Mouse (Mus musculus): Measurements from ENCODE around the gene Txndc8.

Gene Txndc8

DNA sequence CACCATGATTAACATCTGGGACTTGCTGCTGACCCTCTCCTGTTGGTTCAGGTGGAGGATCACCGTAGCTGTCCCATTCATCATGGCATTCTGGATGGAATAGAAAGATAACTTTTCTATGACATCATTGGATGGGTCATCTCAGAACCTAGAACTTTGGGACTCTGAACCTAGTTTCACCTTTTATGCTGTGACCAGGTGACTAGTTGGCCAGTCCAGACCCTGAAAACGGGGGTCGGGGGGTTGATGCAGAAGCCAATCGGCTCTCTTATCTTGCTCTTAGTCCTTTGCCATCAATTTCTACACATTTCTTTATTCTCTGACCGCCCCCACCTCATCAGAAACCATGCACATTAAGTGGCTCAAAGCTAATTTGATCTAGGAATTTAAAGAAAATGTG lies at the start of gene Txndc8:
Gene Txndc8 (minus strand): TSS at position 101 of the 400 bp plus-strand sequence.
- no peak for DNase-seq (ENCODE audit: low spot score)

DNA sequence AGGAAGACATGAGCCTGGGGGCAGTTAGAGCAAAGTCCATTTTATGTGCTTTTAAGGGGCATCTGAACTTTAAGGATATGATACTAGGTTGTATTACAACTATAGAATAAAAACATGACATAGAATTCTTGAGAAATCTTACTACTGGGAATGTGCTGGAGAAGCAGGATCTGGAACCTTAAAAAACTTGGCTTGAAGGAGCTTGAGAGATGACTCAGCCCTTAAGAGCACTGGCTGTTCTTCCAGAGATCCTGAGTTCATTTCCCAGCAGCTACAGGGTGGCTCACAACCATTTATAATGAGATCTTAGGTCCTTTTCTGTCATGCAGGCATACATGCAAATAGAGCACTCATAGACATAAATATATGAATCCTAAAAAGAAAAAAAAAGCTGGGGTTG lies 46.7 kb upstream of the Txndc8 start:
- DNase-seq (ENCODE audit: low spot score): no peak

DNA sequence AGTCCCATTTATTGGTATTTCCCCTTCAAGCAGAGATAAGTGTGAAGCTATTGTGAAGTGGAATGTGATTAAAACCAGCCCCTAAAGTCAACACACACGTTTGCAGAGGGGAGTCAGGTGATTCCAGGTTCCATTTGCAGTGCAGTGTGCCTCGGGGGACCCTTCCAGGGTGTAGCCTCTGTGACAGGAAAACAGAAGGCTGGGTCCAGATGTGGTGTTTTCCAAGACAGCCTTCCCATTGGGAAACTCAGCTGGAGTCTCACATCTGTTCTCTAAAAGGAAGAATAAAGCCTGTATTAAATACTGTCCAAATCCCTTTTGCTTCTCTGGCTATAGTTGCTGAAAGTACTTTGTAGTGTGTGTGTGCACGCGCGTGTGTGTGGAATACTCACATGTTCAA lies 45.5 kb upstream of the Txndc8 start:
- DNase-seq (ENCODE audit: low spot score): no peak

DNA sequence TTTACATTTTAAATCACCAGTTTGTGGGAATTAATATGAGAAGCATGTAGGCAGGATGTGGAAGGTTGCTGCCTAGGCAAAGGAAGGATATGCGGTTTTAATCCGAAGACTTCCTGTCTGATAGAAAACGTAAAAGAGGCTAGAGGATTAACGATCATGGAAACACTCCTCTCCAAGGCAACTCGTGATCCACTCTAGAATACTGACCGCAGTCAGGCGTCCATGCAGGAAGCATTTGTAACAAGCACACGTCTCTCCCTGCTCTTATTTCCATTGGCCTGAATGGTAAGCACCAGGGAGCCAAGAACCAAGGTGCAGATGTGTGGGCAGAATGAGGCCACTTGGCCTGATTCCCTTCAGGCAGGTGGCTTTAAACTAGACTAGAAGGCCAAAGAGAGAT lies 41.8 kb upstream of the Txndc8 start:
- no peak for DNase-seq (ENCODE audit: low spot score)

DNA sequence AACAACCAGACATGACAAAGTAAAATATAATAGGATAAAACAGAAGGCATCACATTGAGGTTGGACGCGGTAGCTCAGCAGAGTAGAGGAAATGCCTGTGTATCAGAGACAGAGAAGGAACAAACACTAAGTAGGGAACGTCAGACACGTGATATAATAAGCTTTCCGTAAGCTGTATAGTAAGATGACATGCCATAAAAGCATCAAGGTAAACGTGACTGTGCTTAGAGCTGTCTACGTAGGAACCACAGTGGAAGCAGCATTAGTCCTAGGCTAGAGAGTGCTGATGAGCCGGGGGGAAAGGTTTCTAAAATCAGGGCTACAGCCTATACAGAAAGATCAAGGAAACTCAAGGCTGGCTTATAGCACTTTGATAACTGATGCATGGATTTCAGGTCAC lies 41.4 kb upstream of the Txndc8 start:
- DNase-seq (ENCODE audit: low spot score): no peak

DNA sequence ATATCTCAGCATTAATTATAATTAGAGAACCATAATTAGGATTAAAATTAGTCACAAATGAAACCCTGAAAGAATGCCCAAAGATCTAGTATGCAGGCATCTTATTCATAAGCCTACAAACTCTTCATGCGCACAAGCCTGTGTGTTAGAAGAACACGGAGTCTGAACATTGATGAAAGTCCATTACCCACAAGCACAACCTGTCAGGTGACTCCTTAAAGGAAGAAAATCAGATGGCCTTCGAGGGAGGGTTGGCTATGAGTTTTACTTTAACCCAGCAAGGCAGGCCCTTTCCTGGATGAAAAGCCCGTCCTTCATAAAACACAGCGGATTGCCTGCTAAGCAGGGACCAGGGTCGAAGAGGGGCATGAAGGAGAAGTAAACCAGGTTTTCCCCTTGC lies 35.9 kb upstream of the Txndc8 start:
- no peak for DNase-seq (ENCODE audit: low spot score)

DNA sequence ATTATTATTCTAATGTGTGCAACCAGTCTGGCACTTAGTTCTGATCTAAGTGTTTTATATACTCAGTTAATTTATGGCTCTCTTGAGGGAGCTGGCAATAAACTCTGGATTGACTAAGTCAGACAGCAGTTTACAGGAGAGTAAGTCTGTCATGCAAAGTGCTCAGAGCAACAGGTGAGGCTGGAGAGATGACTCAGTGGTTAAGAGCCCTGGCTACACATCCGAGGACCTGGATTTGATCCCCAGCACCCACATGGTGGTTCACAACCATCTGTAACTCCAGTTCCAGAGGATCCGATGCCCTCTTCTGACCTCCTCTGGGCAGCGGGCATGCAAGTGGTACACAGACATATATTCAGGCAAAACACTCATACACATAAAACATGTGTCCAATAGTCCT lies 35.4 kb upstream of the Txndc8 start:
- DNase-seq (ENCODE audit: low spot score): no peak

DNA sequence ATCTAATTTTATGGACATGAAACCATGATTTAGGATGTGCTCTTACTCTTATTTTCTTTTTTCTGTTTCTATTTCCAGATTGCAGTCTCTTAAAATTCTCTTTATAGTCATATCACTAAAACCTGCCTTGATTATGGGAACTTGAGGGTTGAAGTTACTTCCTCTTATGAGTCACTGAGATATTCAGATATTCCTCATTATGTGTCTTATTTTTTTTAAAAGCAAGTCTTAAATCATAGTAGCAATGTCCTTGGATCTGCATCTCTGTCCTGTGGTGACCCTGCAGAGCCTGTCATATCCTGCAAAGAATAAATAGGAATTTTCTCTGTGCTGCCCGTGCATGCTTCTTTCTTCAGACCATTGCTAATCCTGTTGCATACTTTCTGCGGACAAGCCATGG lies 31.2 kb upstream of the Txndc8 start:
- no peak for DNase-seq (ENCODE audit: low spot score)

DNA sequence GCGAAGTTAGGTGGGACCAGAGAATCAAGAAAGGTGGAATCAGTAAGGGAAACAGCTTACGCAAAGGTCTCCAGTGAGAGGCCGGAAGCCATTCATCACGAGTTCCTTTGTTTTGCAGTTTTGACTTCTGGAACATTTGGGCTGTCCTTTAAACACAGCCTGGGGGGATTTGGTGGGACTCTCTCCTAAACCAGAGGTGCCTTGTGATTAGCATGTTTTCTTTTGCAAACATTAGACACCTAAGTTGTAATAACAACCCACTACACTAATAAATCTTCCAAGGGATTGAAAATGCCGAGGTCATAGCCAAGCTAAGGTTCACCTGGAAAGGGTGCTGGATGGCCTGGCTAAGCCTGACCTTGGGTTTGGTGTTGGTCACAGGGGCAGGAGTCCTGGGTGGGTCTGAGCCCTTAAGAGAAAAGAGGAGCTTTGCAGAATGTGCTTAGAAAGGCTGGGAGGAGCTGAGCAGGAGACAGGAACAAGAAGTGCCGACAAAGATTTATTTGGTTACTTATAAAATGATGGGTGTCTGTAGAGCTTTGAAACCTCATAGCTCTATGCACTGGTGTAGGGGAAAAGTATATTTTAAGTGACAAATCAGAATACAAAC lies 28.3 kb upstream of the Txndc8 start:
- DNase-seq (ENCODE audit: low spot score): no peak

DNA sequence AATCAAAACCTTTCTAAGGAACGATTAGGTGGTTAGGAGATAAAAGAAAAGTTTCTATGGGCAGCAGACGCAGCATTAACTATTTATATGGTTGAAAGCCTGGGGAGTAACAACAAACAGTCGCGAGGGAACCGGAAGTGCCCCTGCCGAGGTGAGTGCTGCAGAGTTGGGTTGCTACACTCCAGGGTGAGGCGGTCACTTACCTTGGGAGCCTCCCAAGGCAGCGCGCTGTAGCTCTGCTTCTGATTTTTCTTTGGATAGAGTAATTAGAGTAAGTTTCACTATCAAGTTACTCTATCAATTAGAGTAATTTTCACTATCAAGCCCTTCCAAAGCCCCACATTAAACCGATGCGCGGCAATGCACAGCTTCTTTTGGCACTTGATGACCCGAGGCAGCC lies 25.7 kb upstream of the Txndc8 start:
- no peak for DNase-seq (ENCODE audit: low spot score)

DNA sequence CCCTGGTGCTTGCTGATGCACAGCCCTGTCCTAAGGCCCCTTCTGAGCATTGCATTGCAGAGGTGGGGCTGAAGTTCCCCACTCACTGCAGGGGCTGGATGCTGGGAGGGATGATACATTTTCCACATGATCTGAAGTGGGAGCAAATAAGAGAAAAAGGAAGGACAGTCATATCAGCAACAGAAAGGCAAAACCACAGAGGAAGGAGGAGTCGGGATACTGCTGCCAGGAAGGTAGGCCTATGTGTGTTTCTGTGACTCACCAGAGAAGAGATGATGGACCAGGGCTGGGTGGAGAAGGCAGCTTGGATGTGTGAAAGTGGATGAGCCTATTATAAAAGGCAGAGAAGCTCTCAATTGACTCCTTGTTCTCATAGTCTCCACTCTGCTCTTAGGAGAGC lies 23.8 kb upstream of the Txndc8 start:
- no peak for DNase-seq (ENCODE audit: low spot score)

DNA sequence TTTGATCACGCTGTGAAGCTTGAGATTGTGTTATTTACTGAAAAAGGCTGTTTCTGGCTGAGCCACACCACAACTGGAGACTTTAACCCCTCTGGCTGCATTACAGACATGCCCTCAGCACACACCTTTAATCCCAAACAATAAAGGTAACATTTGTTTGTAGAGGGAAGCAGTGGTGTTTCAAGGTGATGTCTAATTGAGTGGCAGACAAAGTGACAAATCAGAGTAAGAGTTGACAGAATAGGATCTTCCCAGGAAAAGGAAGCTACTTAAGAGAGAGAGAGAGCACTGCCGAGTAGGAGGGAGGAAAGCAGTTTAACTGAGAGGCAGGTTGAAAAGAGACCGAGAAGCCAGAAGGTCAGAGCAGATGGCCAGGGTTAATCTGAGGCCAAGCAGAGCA lies 5.4 kb downstream of the Txndc8 start:
- no peak for DNase-seq (ENCODE audit: low spot score)

DNA sequence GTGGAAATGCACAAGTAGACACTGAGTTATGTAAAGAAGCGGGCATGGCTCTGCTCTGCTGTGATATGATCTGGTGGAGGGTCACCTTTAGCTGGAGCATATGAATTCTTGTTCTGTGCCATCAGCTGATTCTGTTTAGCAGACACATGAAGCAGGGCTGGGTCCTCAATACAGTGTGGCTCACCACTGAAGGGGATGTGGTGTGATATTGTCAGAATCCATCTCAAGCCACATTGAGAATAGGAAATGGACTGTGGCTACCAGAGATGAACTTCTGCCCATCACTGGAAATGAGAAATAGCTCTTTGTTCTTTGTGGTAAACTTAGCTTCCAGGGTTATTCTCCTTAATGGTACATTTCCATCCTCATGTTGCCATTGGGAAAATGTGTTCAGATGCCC lies 17.5 kb downstream of the Txndc8 start:
- DNase-seq (ENCODE audit: low spot score): no peak

DNA sequence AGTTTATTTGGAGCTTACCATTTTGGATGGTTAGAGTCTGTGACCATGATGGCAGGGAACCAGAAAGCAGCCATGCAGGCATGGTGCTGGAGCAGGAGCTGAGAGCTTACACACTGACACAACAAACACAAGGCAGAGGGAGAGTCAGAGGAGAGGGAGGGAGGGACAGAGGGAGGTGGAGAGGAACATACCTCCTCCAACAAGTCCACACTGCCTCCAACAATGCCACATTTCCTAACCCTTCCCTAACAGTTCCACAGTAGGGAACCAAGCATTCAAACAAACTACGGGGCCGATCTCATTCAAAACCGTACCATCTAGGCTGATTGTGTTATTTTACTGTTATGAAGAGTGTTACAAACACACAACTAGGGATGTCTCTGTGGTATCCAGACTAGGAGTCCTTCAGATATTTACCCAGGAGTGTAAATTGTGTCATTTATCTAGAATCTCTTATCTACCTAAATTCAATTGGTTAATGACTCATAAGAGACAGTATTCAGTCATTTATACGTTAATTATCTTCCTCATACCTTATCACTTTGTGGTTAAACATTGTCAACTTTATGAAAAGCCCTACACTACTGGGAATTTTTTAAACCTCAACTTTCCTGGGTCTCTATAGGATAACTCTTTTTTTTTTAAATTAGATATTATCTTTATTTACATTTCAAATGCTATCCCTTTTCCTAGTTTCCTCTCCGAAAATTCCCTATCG lies 34.4 kb downstream of the Txndc8 start:
- DNase-seq (ENCODE audit: low spot score): no peak

DNA sequence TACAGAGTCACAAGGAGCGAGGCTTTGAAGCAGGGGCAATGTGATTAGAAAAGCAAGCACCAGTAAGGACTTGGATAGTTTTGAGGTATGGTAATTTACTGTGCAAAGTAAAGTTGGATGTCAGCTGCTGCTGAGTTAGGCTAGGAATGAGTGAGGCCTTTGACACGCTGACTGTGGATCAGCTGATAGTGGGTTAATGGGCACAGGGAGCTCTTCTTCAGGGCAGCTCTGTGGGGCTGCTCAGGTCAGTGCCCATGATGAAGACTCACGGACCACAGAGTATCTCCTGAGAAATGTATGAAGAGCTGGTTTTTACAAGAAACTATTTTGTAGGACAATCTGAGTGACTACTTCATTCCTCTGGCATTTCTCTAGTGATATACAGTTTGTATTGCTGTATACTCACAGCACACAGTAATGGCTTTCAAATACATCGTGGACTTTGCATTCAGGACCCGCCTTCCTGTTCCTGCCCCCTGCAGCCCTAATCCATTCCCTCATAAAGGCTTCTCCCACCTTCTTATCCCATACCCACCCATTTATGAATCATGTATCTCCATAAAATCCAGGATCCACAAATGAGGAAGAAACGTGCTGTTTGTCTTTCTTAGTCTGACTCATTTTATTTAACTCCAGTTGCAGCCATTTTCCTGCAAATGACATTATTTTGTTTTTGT lies 35.2 kb downstream of the Txndc8 start:
- DNase-seq (ENCODE audit: low spot score): no peak

DNA sequence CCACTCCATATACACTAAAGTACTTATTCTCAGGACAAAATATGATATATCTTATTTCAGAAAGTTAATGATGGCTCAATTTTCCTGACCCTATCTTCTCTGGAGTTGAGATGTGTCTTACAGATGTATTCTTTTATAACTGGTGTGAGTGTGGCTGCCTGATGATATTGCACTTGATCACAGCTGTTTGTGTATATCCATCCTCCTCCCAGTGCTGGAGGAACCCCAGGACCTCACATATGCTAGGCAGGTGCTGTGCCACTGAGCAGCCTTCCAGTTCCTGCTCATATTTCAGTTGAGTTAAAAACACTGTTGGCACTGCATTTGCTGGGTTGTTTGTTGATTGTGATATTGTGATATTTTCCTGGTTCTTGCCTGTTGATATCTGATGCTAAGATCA lies 38.6 kb downstream of the Txndc8 start:
- DNase-seq (ENCODE audit: low spot score): no peak

DNA sequence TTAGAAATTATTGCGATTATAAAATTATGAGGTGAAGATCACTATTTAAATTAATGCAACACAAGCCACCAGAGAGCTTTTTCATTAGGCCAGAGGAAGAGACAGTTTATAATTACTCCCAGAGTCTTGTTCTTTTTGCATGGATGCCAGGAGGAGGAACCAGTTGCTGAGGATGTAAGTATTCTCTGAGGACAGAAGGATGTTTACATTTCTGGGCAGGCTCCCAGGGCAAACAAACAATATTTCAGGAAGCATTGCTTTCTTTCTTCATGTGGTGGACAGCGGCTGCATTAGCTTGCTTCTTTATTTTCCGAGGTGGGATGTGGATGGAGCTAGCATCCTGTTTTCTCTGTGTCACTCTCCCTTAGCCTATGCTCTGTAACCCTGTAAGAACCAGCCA lies 41.7 kb downstream of the Txndc8 start:
- DNase-seq (ENCODE audit: low spot score): no peak

DNA sequence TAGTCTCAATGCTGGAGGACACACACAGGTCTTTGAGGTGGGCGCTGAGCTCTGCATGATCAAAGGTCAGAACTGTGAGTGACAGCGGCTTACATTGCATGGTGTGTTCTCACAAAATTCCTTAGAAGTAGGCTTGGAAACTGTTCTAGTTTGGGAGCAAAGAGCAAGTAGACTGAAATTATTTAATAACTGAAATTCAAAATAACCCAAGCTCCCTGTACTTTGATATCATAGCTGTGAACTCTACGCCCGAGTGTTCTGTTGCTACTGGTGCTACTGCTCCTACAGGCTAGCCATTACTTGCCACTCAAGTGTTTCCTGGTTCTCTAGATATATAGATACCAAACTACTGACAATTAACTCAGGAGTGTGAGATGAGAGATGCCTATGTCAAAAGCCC lies 43.4 kb downstream of the Txndc8 start:
- DNase-seq (ENCODE audit: low spot score): no peak

DNA sequence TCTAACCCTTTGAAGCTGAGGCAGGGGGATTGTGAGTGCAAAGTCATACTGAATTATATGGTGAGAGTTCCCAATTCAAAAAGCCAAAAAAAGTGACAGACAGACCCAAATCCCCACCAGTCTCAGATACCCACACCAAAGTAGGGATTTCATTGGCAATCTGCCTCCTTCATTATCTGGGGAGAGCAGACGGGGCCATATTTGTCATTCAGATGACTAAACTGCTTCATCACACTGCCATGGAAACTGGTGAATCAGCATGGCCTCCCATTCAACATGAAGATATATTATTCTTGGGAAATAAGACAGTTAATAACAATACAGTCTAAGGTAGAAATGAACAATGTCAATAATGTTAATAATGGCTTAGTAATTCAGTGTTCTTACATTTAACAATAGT lies 44.8 kb downstream of the Txndc8 start:
- DNase-seq (ENCODE audit: low spot score): no peak

DNA sequence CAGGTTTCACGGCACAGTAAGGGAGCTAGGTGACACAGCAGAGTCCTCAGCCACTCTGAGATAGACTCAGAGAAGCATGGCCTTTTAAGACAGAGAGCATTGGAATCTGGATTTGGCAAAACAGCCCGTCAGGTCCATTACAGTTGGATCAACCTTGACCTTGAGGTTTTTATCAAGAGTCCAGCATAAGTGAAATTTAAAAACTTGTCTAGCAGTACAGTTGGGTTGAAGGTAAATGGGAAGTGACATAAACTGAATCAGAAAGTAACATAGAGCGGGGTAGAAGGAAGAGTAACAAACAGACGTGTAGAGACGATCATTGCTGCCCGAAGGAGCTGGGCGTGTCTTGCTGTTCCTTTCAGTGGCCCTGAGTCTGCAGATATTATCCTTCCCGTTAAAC lies 49.9 kb downstream of the Txndc8 start:
- no peak for DNase-seq (ENCODE audit: low spot score)

DNA sequence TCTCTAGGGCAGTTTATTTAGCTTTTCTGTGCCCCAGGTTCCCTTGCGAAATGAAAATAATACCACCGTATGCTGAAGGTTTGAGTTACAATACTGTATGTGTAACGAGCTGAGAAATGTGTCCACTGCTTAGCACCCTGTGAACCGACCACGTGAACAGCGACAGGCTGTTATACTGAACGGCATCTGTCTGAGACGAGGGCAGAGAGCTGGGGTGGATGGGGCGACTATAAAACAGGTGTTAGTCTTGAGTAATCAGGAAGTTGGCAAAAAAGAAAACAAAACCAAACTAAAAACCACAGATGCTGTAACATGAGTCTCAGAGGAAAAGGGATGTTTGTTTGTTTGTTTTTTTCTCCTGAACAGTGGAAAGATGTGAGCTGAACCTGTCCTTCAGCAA lies 50.8 kb downstream of the Txndc8 start:
- no peak for DNase-seq (ENCODE audit: low spot score)

DNA sequence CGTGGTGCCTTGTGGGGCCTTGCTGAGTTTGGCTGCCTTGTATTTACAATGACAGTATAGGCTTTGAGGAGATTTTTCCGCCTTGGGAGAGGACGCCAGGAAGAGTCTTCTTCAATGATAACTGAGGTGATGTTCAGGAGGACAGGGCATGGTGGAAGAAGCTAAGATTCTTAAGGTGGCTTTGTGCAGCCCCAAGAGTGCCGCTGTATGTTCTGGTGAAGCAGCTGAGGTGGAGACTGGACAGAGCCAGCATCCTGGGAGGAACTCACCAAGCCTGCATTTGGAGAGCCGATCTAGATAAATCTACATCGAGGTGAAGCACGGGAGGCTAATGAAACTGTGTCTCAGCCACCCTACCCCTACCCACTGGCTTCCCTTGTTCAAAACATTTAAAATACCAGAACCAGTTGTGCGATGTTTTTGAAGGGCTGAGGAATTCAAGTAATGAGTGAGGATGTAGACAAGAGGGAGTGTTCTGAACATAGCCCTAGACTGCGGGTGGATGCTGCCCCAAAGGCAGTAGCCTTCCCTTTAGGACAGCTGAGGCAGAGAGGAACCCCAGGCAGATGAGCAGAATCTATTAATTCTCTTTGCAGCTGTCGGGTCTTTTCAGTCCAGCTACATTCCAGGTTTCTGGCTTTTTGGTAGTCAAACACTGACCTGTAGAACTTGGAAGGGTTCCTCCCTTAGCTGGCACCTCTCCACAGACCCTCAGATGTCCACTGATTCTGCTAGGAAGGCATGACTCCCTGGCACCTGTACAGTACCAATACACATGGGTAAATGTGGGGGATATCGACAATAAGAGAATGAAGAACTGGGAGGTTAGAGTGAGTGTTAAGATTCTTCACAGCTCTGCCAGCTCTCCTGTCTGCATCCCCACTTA lies 51.5 kb downstream of the Txndc8 start:
- no peak for DNase-seq (ENCODE audit: low spot score)
